In genomic region chr8:4656536-4656935, GRCm38 (mm10) we compare ENCODE assay signal across 9 mouse cellular contexts. TPM values are rescaled to one million over a fixed set of nuclear protein-coding genes. Genes with fewer than 3 reads are reported as not detected.
DNase-seq lines count a peak whose midpoint lies in the region; ATAC-seq lines count a peak whose summit lies in the region.
"Had no signal": no experiment of that assay in that cellular context is flagged by ENCODE, and none has a peak within 500 bp of the region (broad histone marks: within the 10 kb centered on the region; RNA-seq: fewer than 3 reads in every experiment).

No protein-coding gene starts in this region.

- H3K9ac ChIP-seq in neural tube, embryonic 15.5 days (replicated peaks), result no peak overlapping the region

- H3K9me3 ChIP-seq in neural tube, embryonic 15.5 days (replicated peaks), result no peaks in the 10 kb centered on the region
- H3K9me3 ChIP-seq in forebrain, embryonic 10.5 days, result peaks cover 12% of the 10 kb centered on the region

- H3K27me3 ChIP-seq in splenic B cell, adult 2 months (ENCODE audit: control insufficient read depth, insufficient read depth, low read length, poor library complexity, severe bottlenecking), result no peaks in the 10 kb centered on the region
- H3K27me3 ChIP-seq in neural tube, embryonic 15.5 days (replicated peaks), result no peaks in the 10 kb centered on the region
- no peaks in the 10 kb centered on the region for H3K27me3 ChIP-seq in forebrain, embryonic 10.5 days (ENCODE audit: poor library complexity, severe bottlenecking)

- no peak overlapping the region for H3K27ac ChIP-seq in neural tube, embryonic 15.5 days (replicated peaks)
- no peak overlapping the region for H3K27ac ChIP-seq in forebrain, embryonic 10.5 days

- H3K4me2 ChIP-seq in neural tube, embryonic 15.5 days, result no peak overlapping the region

- no peak overlapping the region for H3K4me3 ChIP-seq in neural tube, embryonic 15.5 days (replicated peaks)
- no peak overlapping the region for H3K4me3 ChIP-seq in forebrain, embryonic 10.5 days
- H3K4me3 ChIP-seq: myocyte had no signal

- no peak for ATAC-seq in neural tube, embryonic 15.5 days (ENCODE audit: low FRiP score)

- intact Hi-C loops in heart, postnatal 14 days (cut with DNase I), result no loop called here

- peak; percentile 51 for DNase-seq in gastrocnemius, postnatal 10 days
- DNase-seq in gastrocnemius, postnatal 25 days, result no peak
- peak; percentile 57 for DNase-seq in urinary bladder, postnatal 25 days (ENCODE audit: low spot score)
- DNase-seq in urinary bladder, adult 2 months (ENCODE audit: low spot score), result no peak
- peak; percentile 47 to 66 for DNase-seq in heart, postnatal 14 days
- DNase-seq in splenic B cell, adult 2 months (ENCODE audit: low read depth, low spot score), result peak; percentile 43
- DNase-seq in forebrain, embryonic 10.5 days (ENCODE audit: extremely low spot score, low spot score), result no peak

- no peaks in the 10 kb centered on the region for H3K4me1 ChIP-seq in neural tube, embryonic 15.5 days
- no peaks in the 10 kb centered on the region for H3K4me1 ChIP-seq in forebrain, embryonic 10.5 days

- no peaks in the 10 kb centered on the region for H3K36me3 ChIP-seq in splenic B cell, adult 2 months (ENCODE audit: control insufficient read depth, insufficient read depth, low read length, poor library complexity, severe bottlenecking)
- H3K36me3 ChIP-seq in neural tube, embryonic 15.5 days, result no peaks in the 10 kb centered on the region
- no peaks in the 10 kb centered on the region for H3K36me3 ChIP-seq in forebrain, embryonic 10.5 days (replicated peaks)

- 89% methylated on average over 7 of the region's 7 CpGs for WGBS in neural tube, embryonic 15.5 days
- 87% methylated on average over 7 of the region's 7 CpGs for WGBS in forebrain, embryonic 10.5 days

RNA-seq across cellular contexts. Expression of gene Zfp958, which starts 43.6 kb away (rescaled TPM):
- total RNA-seq in gastrocnemius, postnatal 10 days (2021), result 1 to 10 TPM; 7.1 to 8.8 TPM
- 1 to 10 TPM; 6.3 to 8.1 TPM for total RNA-seq in gastrocnemius, postnatal 25 days (2021)
- polyA plus RNA-seq in urinary bladder, adult 2 months (2012; rRNA removed), result 6.7 and 7.0 TPM in 2 replicates
- total RNA-seq in heart, postnatal 14 days (2021), result 1 to 10 TPM; 7.8 to 8.9 TPM
- 14.1 and 17.0 TPM in 2 replicates for polyA plus RNA-seq in neural tube, embryonic 15.5 days (2015; fragmentation: Nextera tagmentation; extraction: Ambion mirVana)
- polyA plus RNA-seq in forebrain, embryonic 10.5 days (2016; fragmentation: Nextera tagmentation; extraction: Ambion mirVana), result 14.2 and 17.1 TPM in 2 replicates

Comparison
In these comparisons a context has a peak if more than half of its experiments do, and no peak if none do; other contexts are left out.
1. DNase-seq: peak in gastrocnemius, postnatal 10 days (single experiment), urinary bladder, postnatal 25 days (single experiment), heart, postnatal 14 days (2 of 2) and splenic B cell, adult 2 months (single experiment); none in gastrocnemius, postnatal 25 days (single experiment), urinary bladder, adult 2 months (single experiment) and forebrain, embryonic 10.5 days (single experiment).